Mouse (Mus musculus) adrenal gland, postnatal 36 days (tissue): Measurements from ENCODE around the gene Vps13d. TPM values are rescaled to one million over a fixed set of nuclear protein-coding genes. Genes with fewer than 3 reads are reported as not detected.

ENCODE experiments used
- DNase-seq, 2 experiments: peaks; one replicate each; pipeline ENCODE4 v3.0.0; 2021; ENCODE audit warnings: mixed read lengths in 1 of 2
- total RNA-seq, 2 experiments: library from RNA; stranded (reverse); gene quantifications; 2 replicates each; pipeline ENCODE4 v1.2.3; 2021

The Vps13d gene
- total RNA-seq, 2 experiments from 2014 or later: 59.1 to 83.2 TPM

GRCm38 (mm10) chr4:144975505-144975904 is 219.3 kb downstream of the Vps13d start:
- no peak for DNase-seq

- no peak for DNase-seq
These were observed 220.3 kb downstream of the Vps13d start for GRCm38 (mm10) chr4:144974458-144974857.

- peak in 1 of 2 experiments; percentile 28 for DNase-seq
These were observed 221.7 kb downstream of the Vps13d start for GRCm38 (mm10) chr4:144972948-144973720.

GRCm38 (mm10) chr4:144971048-144971447 is 223.8 kb downstream of the Vps13d start:
- DNase-seq: no peak

DNA sequence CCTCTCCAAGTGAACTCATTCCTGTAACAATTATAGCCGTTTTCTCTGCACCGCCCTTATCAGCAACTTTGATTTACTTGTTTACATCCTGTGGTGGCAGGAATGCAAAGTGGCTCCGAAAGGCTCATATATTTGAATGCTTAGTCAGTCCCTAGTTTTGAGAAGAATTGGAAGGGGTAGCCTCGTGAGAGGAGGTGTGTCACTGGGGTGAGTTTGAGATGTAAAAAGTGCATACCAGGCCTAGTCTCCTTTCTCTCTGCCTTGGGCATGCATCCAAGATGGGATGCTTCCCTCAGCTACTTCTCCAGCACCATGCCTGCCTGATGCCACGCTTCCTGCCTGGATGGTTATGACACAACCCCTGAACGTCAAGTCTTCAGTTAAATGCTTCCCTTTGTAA is 225.8 kb downstream of the Vps13d start:
- peak in 1 of 2 experiments; percentile 18 for DNase-seq

- no peak for DNase-seq
These were observed 226.4 kb downstream of the Vps13d start for GRCm38 (mm10) chr4:144968371-144968770.

- no peak for DNase-seq
These were observed 229.6 kb downstream of the Vps13d start for GRCm38 (mm10) chr4:144965255-144965654.

- no peak for DNase-seq
These were observed 233.1 kb downstream of the Vps13d start for GRCm38 (mm10) chr4:144961696-144962095.

DNA sequence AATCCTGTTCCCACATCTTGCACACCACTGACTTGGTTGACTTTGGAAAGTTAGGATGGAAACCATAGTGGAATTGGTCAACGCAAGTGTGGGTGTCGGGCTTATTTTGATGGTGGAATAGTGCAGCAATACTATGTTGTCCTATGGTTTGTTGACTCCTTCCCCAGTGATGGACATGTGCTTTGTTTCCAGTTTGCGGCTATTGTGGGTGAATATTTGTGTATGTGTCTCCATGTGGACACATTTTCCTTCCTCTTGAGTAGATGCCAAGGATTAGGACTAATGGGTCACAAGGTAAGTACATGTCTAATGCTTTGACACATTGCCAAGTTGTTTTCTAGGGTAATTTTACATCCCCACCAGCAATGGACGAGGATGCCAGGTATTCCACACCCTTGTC is 233.6 kb downstream of the Vps13d start:
- DNase-seq: no peak

DNA sequence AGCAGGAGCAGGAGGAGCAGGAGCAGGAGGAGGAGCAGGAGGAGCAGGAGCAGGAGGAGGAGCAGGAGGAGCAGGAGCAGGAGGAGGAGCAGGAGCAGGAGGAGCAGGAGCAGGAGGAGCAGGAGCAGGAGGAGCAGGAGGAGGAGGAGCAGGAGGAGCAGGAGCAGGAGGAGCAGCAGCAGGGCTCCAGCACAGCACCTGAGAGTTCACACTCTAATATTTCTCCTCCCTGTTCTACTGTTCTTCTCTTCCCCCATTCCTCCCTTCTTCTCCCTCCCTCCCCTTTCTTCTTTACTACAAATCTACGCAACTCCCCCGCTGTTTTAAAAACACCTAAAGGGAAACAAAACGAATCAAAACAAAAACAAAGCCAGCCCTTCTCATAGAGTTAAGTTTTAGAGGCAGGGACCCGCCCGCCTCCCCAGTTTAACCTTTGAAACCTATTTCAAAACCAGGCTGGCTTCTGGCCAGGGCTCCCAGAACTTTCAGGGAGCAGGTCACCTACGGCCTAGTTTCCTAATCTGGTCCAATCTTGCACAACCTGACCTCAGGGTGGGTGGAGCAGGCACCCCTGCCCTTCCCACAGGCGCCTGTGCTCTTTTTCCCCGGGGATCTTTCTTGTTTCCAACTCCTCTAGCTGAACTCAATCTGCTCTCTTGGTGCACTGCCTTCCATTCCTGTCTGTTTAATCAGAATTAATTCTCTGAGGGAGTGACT is 234.5 kb downstream of the Vps13d start:
- DNase-seq: peak; percentile 85 to 90

DNA sequence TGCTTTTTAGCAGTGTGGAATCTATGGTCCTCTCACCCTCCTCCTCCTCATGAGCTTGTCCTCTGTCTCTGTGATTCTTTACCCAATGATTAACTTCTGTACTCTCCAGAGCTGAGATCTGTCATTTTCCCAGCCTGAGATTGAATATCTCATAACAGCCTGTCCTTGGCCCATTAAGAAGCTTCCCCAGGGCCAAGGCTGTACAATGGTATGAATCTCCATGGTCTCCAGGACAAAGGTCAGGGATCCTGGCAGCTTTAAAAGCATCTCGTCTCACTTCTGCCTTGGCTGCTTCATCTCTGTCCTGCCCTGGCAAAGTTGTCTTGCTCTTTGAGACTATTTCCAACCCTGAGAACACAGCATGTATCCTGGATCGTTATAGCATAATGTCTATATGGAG is 237.1 kb downstream of the Vps13d start:
- DNase-seq: peak; percentile 53 to 59

- peak; percentile 72 to 88 for DNase-seq
These were observed 237.6 kb downstream of the Vps13d start for GRCm38 (mm10) chr4:144957186-144957585.

- DNase-seq: no peak
These were observed 238.5 kb downstream of the Vps13d start for GRCm38 (mm10) chr4:144956293-144956692.

DNA sequence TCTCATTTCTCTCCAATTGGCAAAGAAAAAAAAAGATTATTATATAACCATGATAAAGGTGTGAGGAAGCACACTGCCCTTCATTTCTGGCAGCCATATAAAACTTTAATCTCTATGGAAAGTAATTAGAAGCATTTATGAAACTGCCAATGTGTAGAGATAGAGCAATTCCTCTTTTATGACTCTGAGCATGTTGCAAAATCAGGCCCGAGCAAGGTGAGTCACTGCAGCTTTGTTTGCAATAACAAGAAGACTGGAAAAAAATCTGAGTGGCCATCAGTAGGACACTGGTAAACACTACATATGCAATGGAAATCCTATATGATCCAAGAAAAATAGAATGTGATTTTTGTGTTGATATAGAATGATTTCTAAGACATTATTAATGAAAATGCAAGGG is 238.9 kb downstream of the Vps13d start:
- peak; percentile 50 to 56 for DNase-seq

GRCm38 (mm10) chr4:144953421-144953820 is 241.4 kb downstream of the Vps13d start:
- no peak for DNase-seq

DNA sequence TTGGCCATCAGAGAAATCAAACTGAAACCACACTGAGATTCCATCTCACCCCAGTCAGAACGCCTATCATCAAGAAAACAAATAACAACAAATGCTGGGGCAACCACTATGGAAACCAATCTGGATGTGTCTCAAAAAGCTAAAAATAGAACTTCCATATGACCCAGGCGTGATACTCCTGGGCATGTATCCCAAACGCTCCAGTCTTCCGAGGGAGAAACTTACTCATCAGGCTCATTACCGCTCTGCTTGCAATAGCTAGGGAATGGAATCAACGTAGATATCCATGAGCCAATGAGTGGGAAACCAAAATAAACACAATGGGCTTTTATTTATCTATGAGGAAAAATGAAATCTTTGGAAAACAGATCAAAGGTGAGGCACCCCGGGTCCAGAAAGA is 242.9 kb downstream of the Vps13d start:
- no peak for DNase-seq

DNA sequence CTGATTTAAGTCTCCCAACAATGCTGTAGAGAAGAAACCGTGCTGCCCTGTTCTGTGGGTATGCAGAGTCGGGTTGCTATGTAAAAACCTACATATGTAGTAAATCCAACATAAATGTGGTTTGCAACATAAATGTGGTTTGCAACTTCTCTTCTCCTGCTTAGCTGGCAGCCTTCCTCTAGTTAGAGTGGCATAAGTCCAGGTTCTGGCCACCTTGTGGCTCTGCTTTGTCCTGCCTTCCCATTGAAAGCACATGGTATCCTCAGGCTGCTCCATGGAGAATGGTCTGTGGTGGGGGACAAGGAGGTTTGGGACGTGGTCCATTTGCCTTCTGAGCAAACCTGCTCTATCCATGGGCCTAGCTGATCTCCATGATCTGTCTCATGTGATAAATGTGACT is 243.9 kb downstream of the Vps13d start:
- no peak for DNase-seq

GRCm38 (mm10) chr4:144950327-144950711 is 244.5 kb downstream of the Vps13d start:
- DNase-seq: no peak

- peak; percentile 62 to 68 for DNase-seq
These were observed 245.1 kb downstream of the Vps13d start for GRCm38 (mm10) chr4:144949441-144950326.

DNA sequence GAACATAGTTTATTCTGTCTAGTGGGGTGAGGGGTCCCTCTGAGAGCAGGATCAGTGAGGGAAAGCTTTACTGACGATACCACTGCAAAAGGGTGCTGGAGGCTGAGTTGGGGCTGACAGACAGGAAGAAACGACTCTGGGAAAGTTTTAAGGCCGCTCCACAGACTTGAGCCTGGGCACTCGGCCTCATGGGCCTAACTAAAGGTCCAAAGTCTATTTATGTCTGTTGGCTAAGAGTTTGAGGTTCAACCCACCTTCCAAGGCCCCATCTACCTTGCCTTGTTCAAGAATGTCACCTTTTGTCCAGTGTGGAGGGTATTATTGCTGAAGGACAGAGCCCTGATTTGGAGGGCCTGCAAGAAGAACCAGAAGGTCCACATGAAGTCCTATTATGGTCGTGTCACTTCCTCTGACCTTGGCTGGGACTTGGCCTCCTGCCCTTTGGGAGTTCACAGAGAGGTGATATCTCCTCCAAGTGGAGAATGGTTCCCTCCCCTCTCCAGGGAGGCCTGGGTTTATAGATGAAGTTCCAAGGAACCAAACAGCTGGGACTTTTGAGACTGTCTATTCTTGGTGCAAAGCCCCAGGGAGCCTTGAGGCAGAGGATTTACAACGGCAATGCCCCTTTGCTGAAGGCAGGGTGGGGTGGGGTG is 246.9 kb downstream of the Vps13d start:
- DNase-seq: peak; percentile 87 to 88

DNA sequence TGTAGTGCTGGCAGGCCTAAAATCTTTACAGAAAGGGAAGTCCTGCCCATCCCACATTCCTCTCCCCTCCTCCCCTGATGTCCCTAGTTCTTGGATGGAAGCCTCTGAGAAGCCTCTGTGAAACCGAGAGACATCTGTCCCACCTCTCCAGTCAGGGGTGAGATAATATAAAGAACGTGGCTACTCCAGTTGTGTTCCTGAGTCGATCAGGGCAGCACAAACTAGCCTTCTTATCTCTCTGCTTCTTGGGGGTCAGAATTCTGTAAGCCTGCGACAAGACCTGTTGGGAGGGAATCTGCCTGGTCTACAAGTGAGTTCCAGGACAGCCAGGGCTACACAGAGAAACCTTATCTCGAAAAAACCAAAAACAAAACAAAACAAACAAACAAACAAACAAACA is 251.5 kb downstream of the Vps13d start:
- DNase-seq: no peak

GRCm38 (mm10) chr4:144942433-144942832 is 252.4 kb downstream of the Vps13d start:
- peak in 1 of 2 experiments; percentile 48 for DNase-seq
